Mouse (Mus musculus) forebrain, embryonic 14.5 days (tissue): ENCODE data around the gene Cyp2b19. TPM values are rescaled to one million over a fixed set of nuclear protein-coding genes. Genes with fewer than 3 reads are reported as not detected.
"Not testable (repeated sequence)": the region's sequence is repeated elsewhere in the genome, so short reads cannot be mapped to it uniquely, and the experiment has no call there.

ENCODE experiments used
- ATAC-seq: fragments of 200-750 bp; cut with Nextera tagmentation; 2 replicates; pipeline ENCODE4 v1.8.0; 2017; ENCODE audit warnings: mild to moderate bottlenecking, moderate library complexity
- DNase-seq: peaks from one replicate; pipeline ENCODE4 v3.0.0-alpha.2; 2015; ENCODE audit warnings: low spot score
- H3K27ac ChIP-seq: fragments of 300-500 bp; sonication (generic); 2 replicates; pipeline ENCODE4 v1.5.1; 2014; ENCODE audit warnings: low read depth, mild to moderate bottlenecking, control low read depth, low read length, moderate library complexity
- H3K27me3 ChIP-seq: fragments of 300-500 bp; sonication (generic); replicated peaks from 2 replicates; pipeline ENCODE4 v1.6.1; 2014; ENCODE audit warnings: low read length, control low read depth, mixed read lengths; ENCODE audit not compliant: control insufficient read depth, insufficient read depth
- H3K36me3 ChIP-seq: fragments of 300-500 bp; sonication (generic); 2 replicates; pipeline ENCODE4 v1.6.1; 2014; ENCODE audit warnings: low read length, control low read depth; ENCODE audit not compliant: control insufficient read depth, insufficient read depth
- H3K4me1 ChIP-seq: fragments of 300-500 bp; sonication (generic); 2 replicates; pipeline ENCODE4 v1.6.1; 2014; ENCODE audit warnings: antibody characterized with exemption, low read length, control low read depth; ENCODE audit not compliant: control insufficient read depth, insufficient read depth
- H3K4me2 ChIP-seq: fragments of 300-500 bp; sonication (generic); 2 replicates; pipeline ENCODE4 v1.6.1; 2014; ENCODE audit warnings: mild to moderate bottlenecking, control low read depth, low read length
- H3K4me3 ChIP-seq: fragments of 300-500 bp; sonication (generic); 2 replicates; pipeline ENCODE4 v1.5.1; 2014; ENCODE audit warnings: low read depth, low read length, control low read depth
- H3K9ac ChIP-seq: fragments of 300-500 bp; sonication (generic); 2 replicates; pipeline ENCODE4 v1.6.1; 2014; ENCODE audit warnings: mild to moderate bottlenecking, low read length, control low read depth, moderate library complexity
- H3K9me3 ChIP-seq: fragments of 300-500 bp; sonication (generic); replicated peaks from 2 replicates; pipeline ENCODE4 v1.6.1; 2016; ENCODE audit warnings: low read length, control low read depth, mixed read lengths; ENCODE audit not compliant: control insufficient read depth
- WGBS: fragments of 180-500 bp; shearing (Covaris S2); extraction: QIAGEN DNeasy Blood & Tissue Kit; methylation state at CpG from one replicate; pipeline ENCODE4 v1.1.7; 2014; 5-methylcytosine and 5-hydroxymethylcytosine counted together
- polyA plus RNA-seq: library from polyadenylated mRNA; unstranded; fragments of >200 nt; fragmentation: Nextera tagmentation; extraction: Ambion mirVana; gene quantifications from 2 replicates; pipeline ENCODE4 v1.2.1, GENCODE M21; 2014

Gene Cyp2b19
- polyA plus RNA-seq, 1 experiment from 2014 or later = 0.22 TPM

GRCm38 (mm10) chr7:26777806-26778205 lies 20.9 kb downstream of the Cyp2b19 start:
- peaks cover 5% of the 10 kb centered on the region; the same call in 1 of the 2 replicates for H3K4me1 ChIP-seq
- DNase-seq (no peak), ATAC-seq (no peak)
- 36% methylated on average over 2 of the region's 2 CpGs for WGBS
- H3K4me2 ChIP-seq = no peak overlapping the region
- no peak overlapping the region for H3K27ac ChIP-seq
- no peaks in the 10 kb centered on the region for H3K9me3 ChIP-seq
- no peak overlapping the region for H3K9ac ChIP-seq
- H3K36me3 ChIP-seq = no peaks in the 10 kb centered on the region
- H3K4me3 ChIP-seq = no peak overlapping the region
- no peaks in the 10 kb centered on the region for H3K27me3 ChIP-seq

GRCm38 (mm10) chr7:26778474-26778873 lies 21.5 kb downstream of the Cyp2b19 start:
- H3K4me1 ChIP-seq = peaks cover 5% of the 10 kb centered on the region; the same call in 1 of the 2 replicates
- no peak for ATAC-seq
- no peaks in the 10 kb centered on the region for H3K27me3 ChIP-seq
- 27% methylated on average over 6 of the region's 6 CpGs for WGBS
- H3K27ac ChIP-seq = no peak overlapping the region
- no peaks in the 10 kb centered on the region for H3K9me3 ChIP-seq
- no peak overlapping the region for H3K9ac ChIP-seq
- H3K4me3 ChIP-seq = no peak overlapping the region
- DNase-seq = peak; percentile 58
- H3K36me3 ChIP-seq = no peaks in the 10 kb centered on the region
- no peak overlapping the region for H3K4me2 ChIP-seq

- Histone ChIP-seq H3K27ac (no peak overlapping the region), H3K36me3 (no peaks in the 10 kb centered on the region), H3K4me3 (no peak overlapping the region), H3K9ac (no peak overlapping the region), H3K27me3 (no peaks in the 10 kb centered on the region), H3K4me2 (no peak overlapping the region), H3K9me3 (no peaks in the 10 kb centered on the region), H3K4me1 (peaks cover 5% of the 10 kb centered on the region; the same call in 1 of the 2 replicates)
- peak; percentile 54; the same call in 1 of the 2 replicates for ATAC-seq
- 76% methylated on average over 5 of the region's 5 CpGs for WGBS
- DNase-seq = peak; percentile 30
Measured at GRCm38 (mm10) chr7:26779799-26780416, 23.0 kb downstream of the Cyp2b19 start.

- Histone ChIP-seq H3K4me1 (peaks cover 5% of the 10 kb centered on the region; the same call in 1 of the 2 replicates), H3K9ac (no peak overlapping the region), H3K4me2 (peak overlapping the region; percentile 40), H3K4me3 (peak overlapping the region; percentile 8; the same call in 1 of the 2 replicates), H3K9me3 (no peaks in the 10 kb centered on the region), H3K36me3 (no peaks in the 10 kb centered on the region), H3K27me3 (no peaks in the 10 kb centered on the region), H3K27ac (no peak overlapping the region)
- ATAC-seq = peak; percentile 84
- WGBS = under 1% methylated on average over 11 of the region's 11 CpGs
- DNase-seq = peak; percentile 72
Measured at GRCm38 (mm10) chr7:26780510-26780909, 23.6 kb downstream of the Cyp2b19 start.

GRCm38 (mm10) chr7:26780998-26781766 lies 24.2 kb downstream of the Cyp2b19 start:
- ATAC-seq (peak; percentile 49; the same call in 1 of the 2 replicates), DNase-seq (peak; percentile 6)
- H3K36me3 ChIP-seq = no peaks in the 10 kb centered on the region
- H3K9me3 ChIP-seq = no peaks in the 10 kb centered on the region
- WGBS = 5% methylated on average over 8 of the region's 8 CpGs
- H3K4me1 ChIP-seq = peaks cover 5% of the 10 kb centered on the region; the same call in 1 of the 2 replicates
- H3K4me2 ChIP-seq = peak overlapping the region; percentile 40
- H3K27me3 ChIP-seq = no peaks in the 10 kb centered on the region
- no peak overlapping the region for H3K27ac ChIP-seq
- peak overlapping the region; percentile 51; the same call in 1 of the 2 replicates for H3K9ac ChIP-seq
- peak overlapping the region; percentile 8; the same call in 1 of the 2 replicates for H3K4me3 ChIP-seq

- Histone ChIP-seq H3K27ac (no peak overlapping the region), H3K4me1 (peaks cover 5% of the 10 kb centered on the region; the same call in 1 of the 2 replicates), H3K4me3 (no peak overlapping the region), H3K9me3 (no peaks in the 10 kb centered on the region), H3K4me2 (no peak overlapping the region), H3K9ac (no peak overlapping the region), H3K27me3 (no peaks in the 10 kb centered on the region), H3K36me3 (no peaks in the 10 kb centered on the region)
- DNase-seq (no peak), ATAC-seq (no peak)
- 38% methylated on average over 7 of the region's 8 CpGs for WGBS
Measured at GRCm38 (mm10) chr7:26781767-26782131, 24.8 kb downstream of the Cyp2b19 start.

- no peaks in the 10 kb centered on the region for H3K9me3 ChIP-seq
- no peak overlapping the region for H3K9ac ChIP-seq
- peaks cover 5% of the 10 kb centered on the region; the same call in 1 of the 2 replicates for H3K4me1 ChIP-seq
- DNase-seq (peak; percentile 32), ATAC-seq (no peak)
- no peak overlapping the region for H3K4me2 ChIP-seq
- H3K27ac ChIP-seq = no peak overlapping the region
- H3K36me3 ChIP-seq = no peaks in the 10 kb centered on the region
- no peaks in the 10 kb centered on the region for H3K27me3 ChIP-seq
- no peak overlapping the region for H3K4me3 ChIP-seq
- WGBS = 66% methylated on average over 5 of the region's 5 CpGs
Measured at GRCm38 (mm10) chr7:26783163-26783562, 26.2 kb downstream of the Cyp2b19 start.

GRCm38 (mm10) chr7:26786013-26786412 lies 29.1 kb downstream of the Cyp2b19 start:
- H3K27ac ChIP-seq, H3K4me2 ChIP-seq, H3K36me3 ChIP-seq, H3K9ac ChIP-seq, H3K4me1 ChIP-seq, H3K27me3 ChIP-seq, H3K9me3 ChIP-seq, H3K4me3 ChIP-seq, DNase-seq, ATAC-seq: not testable (repeated sequence)
- 29% methylated on average over 1 of the region's 1 CpGs for WGBS

- no peak for DNase-seq
- H3K9me3 ChIP-seq = no peaks in the 10 kb centered on the region
- 88% methylated on average over 6 of the region's 6 CpGs for WGBS
- no peaks in the 10 kb centered on the region for H3K27me3 ChIP-seq
- ATAC-seq = no peak
- no peak overlapping the region for H3K9ac ChIP-seq
- no peak overlapping the region for H3K27ac ChIP-seq
- no peaks in the 10 kb centered on the region for H3K4me1 ChIP-seq
- no peak overlapping the region for H3K4me2 ChIP-seq
- H3K36me3 ChIP-seq = no peaks in the 10 kb centered on the region
- no peak overlapping the region for H3K4me3 ChIP-seq
Measured at GRCm38 (mm10) chr7:26789984-26790383, 33.0 kb downstream of the Cyp2b19 start.
